Mouse (Mus musculus): ENCODE results near the gene Zfp704.

- TF ChIP-seq GATA1 (IDR thresholded peaks at IDR 0.05; ENCODE audit: borderline replicate concordance, low read length) (no peak), FLI1 (IDR thresholded peaks at IDR 0.05; ENCODE audit: low read length) (no peak)
Observed at GRCm38 (mm10) chr3:9444558-9444957, 165.3 kb downstream of the Zfp704 start.

All from megakaryocyte, embryonic 14.5 days (primary cell).